Mouse (Mus musculus): ENCODE results near the gene Hoxc9. TPM values are rescaled to one million over a fixed set of nuclear protein-coding genes. Genes with fewer than 3 reads are reported as not detected.

Gene Hoxc9
- polyA plus RNA-seq, 1 experiment: 0.74 TPM

- DNase-seq (ENCODE audit: low read depth, low spot score): no peak
- 3% methylated on average over 57 of the region's 57 CpGs for WGBS
Observed at GRCm38 (mm10) chr15:103014166-103015008, 38.1 kb downstream of the Hoxc9 start.

GRCm38 (mm10) chr15:103015009-103015399 is 38.8 kb downstream of the Hoxc9 start:
- no peak for DNase-seq (ENCODE audit: low read depth, low spot score)
- 9% methylated on average over 27 of the region's 28 CpGs for WGBS

- no peak for DNase-seq (ENCODE audit: low read depth, low spot score)
- WGBS: 20% methylated on average over 19 of the region's 19 CpGs
Observed at GRCm38 (mm10) chr15:103015406-103016166, 39.3 kb downstream of the Hoxc9 start.

GRCm38 (mm10) chr15:103018636-103019035 is 42.4 kb downstream of the Hoxc9 start, which contains the start of gene Hoxc4:
Gene Hoxc4 (plus strand): TSS chr15:103018934.
- DNase-seq (ENCODE audit: low read depth, low spot score): no peak
- 34% methylated on average over 9 of the region's 9 CpGs for WGBS

GRCm38 (mm10) chr15:103020899-103021418 is 44.7 kb downstream of the Hoxc9 start:
- no peak for DNase-seq (ENCODE audit: low read depth, low spot score)
- WGBS: 19% methylated on average over 8 of the region's 8 CpGs

- WGBS: 21% methylated on average over 8 of the region's 8 CpGs
- DNase-seq (ENCODE audit: low read depth, low spot score): no peak
Observed at GRCm38 (mm10) chr15:103021544-103021943, 45.3 kb downstream of the Hoxc9 start.

- 7% methylated on average over 2 of the region's 2 CpGs for WGBS
- DNase-seq (ENCODE audit: low read depth, low spot score): no peak
Observed at GRCm38 (mm10) chr15:103024131-103024530, 47.9 kb downstream of the Hoxc9 start.

- WGBS: 7% methylated on average over 43 of the region's 43 CpGs
- DNase-seq (ENCODE audit: low read depth, low spot score): no peak
Observed at GRCm38 (mm10) chr15:103027266-103028235, 51.3 kb downstream of the Hoxc9 start.

- DNase-seq (ENCODE audit: low read depth, low spot score): no peak
- WGBS: 44% methylated on average over 9 of the region's 9 CpGs
Observed at GRCm38 (mm10) chr15:103028916-103029512, 52.8 kb downstream of the Hoxc9 start.

- DNase-seq (ENCODE audit: low read depth, low spot score): no peak
- WGBS: 26% methylated on average over 8 of the region's 8 CpGs
Observed at GRCm38 (mm10) chr15:103030142-103030541, 53.9 kb downstream of the Hoxc9 start.

GRCm38 (mm10) chr15:103032167-103032566 is 55.9 kb downstream of the Hoxc9 start:
- DNase-seq (ENCODE audit: low read depth, low spot score): no peak
- 0% methylated on average over 2 of the region's 3 CpGs for WGBS

GRCm38 (mm10) chr15:103032646-103033575 is 56.7 kb downstream of the Hoxc9 start:
- 2% methylated on average over 26 of the region's 26 CpGs for WGBS
- no peak for DNase-seq (ENCODE audit: low read depth, low spot score)

- 7% methylated on average over 24 of the region's 24 CpGs for WGBS
- DNase-seq (ENCODE audit: low read depth, low spot score): no peak
Observed at GRCm38 (mm10) chr15:103034043-103034806, 58.0 kb downstream of the Hoxc9 start.
